Mouse (Mus musculus): Measurements from ENCODE around the gene Ly6g6c. TPM values are rescaled to one million over a fixed set of nuclear protein-coding genes. Genes with fewer than 3 reads are reported as not detected.

Gene Ly6g6c
- polyA plus RNA-seq, 1 experiment from 2014 or later = not detected

DNA sequence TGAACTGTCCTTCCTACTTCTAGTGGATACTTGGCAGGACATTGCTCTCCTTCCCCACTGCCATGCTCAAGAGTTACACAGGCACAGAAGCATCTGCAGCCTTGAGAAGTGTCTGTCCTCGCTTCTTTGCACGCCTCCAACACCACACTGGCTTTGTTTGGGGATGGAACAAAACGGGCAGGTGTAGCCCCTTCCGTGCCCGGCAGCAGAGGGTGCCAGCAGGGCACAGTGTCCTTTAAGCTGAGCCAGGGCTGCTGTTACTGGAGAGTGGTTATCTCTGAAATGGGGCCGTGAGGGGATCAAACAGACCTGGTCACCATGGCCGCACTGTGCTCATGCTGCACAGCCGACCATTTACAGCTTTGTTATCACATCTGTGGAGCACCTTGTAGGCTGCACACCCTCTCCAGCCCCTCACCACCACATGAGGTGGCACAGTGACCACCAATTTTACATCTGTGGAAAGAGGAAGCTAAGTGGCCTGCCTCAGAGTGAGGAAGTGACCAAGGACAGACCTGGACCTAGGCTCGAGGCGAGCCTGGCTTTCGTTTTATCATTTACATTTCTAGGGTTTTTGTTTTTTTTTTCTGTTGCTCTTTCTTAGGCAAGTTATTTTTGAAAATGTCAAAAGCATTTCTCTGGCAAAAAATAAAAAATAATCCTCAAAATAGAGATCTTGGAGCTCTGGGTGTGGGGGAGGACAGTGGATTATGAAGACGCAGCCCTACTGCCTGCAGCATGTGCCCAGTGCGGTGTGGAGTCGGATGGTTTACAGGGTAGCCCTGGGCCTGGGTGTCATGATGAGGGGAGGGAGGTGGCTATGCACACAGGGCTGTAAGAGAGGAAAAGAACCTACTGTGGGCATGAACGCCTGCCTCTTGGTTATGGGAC, 29.5 kb downstream of the Ly6g6c start:
- Histone ChIP-seq H3K27ac (replicated peaks; ENCODE audit: low read depth, low read length) (no peak overlapping the region), H3K9ac (replicated peaks; ENCODE audit: low read length) (no peak overlapping the region), H3K36me3 (ENCODE audit: control insufficient read depth, insufficient read depth, low read length) (peaks cover 78% of the 10 kb centered on the region), H3K9me3 (ENCODE audit: control insufficient read depth, low read length) (no peaks in the 10 kb centered on the region), H3K4me2 (ENCODE audit: low read length) (no peak overlapping the region), H3K27me3 (ENCODE audit: control insufficient read depth, insufficient read depth, low read length) (no peaks in the 10 kb centered on the region), H3K4me3 (replicated peaks; ENCODE audit: low read depth, low read length) (no peak overlapping the region), H3K4me1 (ENCODE audit: control insufficient read depth, insufficient read depth, low read length) (peaks cover 11% of the 10 kb centered on the region)
- ATAC-seq (ENCODE audit: low FRiP score, low TSS enrichment) = no peak
- no peak for DNase-seq
- WGBS = 93% methylated on average over 15 of the region's 15 CpGs

- H3K27me3 ChIP-seq (ENCODE audit: control insufficient read depth, insufficient read depth, low read length) = no peaks in the 10 kb centered on the region
- H3K9ac ChIP-seq (replicated peaks; ENCODE audit: low read length) = no peak overlapping the region
- H3K4me3 ChIP-seq (replicated peaks; ENCODE audit: low read depth, low read length) = no peak overlapping the region
- no peaks in the 10 kb centered on the region for H3K9me3 ChIP-seq (ENCODE audit: control insufficient read depth, low read length)
- peaks cover 94% of the 10 kb centered on the region for H3K36me3 ChIP-seq (ENCODE audit: control insufficient read depth, insufficient read depth, low read length)
- DNase-seq (no peak), ATAC-seq (ENCODE audit: low FRiP score, low TSS enrichment) (no peak)
- no peak overlapping the region for H3K4me2 ChIP-seq (ENCODE audit: low read length)
- H3K4me1 ChIP-seq (ENCODE audit: control insufficient read depth, insufficient read depth, low read length) = no peaks in the 10 kb centered on the region
- no peak overlapping the region for H3K27ac ChIP-seq (replicated peaks; ENCODE audit: low read depth, low read length)
- WGBS = 83% methylated on average over 12 of the region's 12 CpGs
Observed at GRCm38 (mm10) chr17:35096597-35096996, 31.4 kb downstream of the Ly6g6c start.

- no peak overlapping the region for H3K4me2 ChIP-seq (ENCODE audit: low read length)
- no peak overlapping the region for H3K27ac ChIP-seq (replicated peaks; ENCODE audit: low read depth, low read length)
- H3K27me3 ChIP-seq (ENCODE audit: control insufficient read depth, insufficient read depth, low read length) = no peaks in the 10 kb centered on the region
- ATAC-seq (ENCODE audit: low FRiP score, low TSS enrichment) (no peak), DNase-seq (no peak)
- H3K4me3 ChIP-seq (replicated peaks; ENCODE audit: low read depth, low read length) = no peak overlapping the region
- H3K9ac ChIP-seq (replicated peaks; ENCODE audit: low read length) = no peak overlapping the region
- peaks cover 95% of the 10 kb centered on the region for H3K36me3 ChIP-seq (ENCODE audit: control insufficient read depth, insufficient read depth, low read length)
- H3K9me3 ChIP-seq (ENCODE audit: control insufficient read depth, low read length) = no peaks in the 10 kb centered on the region
- H3K4me1 ChIP-seq (ENCODE audit: control insufficient read depth, insufficient read depth, low read length) = no peaks in the 10 kb centered on the region
- WGBS = 66% methylated on average over 12 of the region's 12 CpGs
Observed at GRCm38 (mm10) chr17:35097164-35097655, 32.0 kb downstream of the Ly6g6c start.

- Histone ChIP-seq H3K4me1 (ENCODE audit: control insufficient read depth, insufficient read depth, low read length) (no peaks in the 10 kb centered on the region), H3K9me3 (ENCODE audit: control insufficient read depth, low read length) (no peaks in the 10 kb centered on the region), H3K9ac (replicated peaks; ENCODE audit: low read length) (no peak overlapping the region), H3K4me2 (ENCODE audit: low read length) (no peak overlapping the region), H3K27me3 (ENCODE audit: control insufficient read depth, insufficient read depth, low read length) (no peaks in the 10 kb centered on the region), H3K36me3 (ENCODE audit: control insufficient read depth, insufficient read depth, low read length) (peaks cover 93% of the 10 kb centered on the region), H3K27ac (replicated peaks; ENCODE audit: low read depth, low read length) (no peak overlapping the region), H3K4me3 (replicated peaks; ENCODE audit: low read depth, low read length) (no peak overlapping the region)
- ATAC-seq (ENCODE audit: low FRiP score, low TSS enrichment) (no peak), DNase-seq (no peak)
- 67% methylated on average over 10 of the region's 10 CpGs for WGBS
Observed at GRCm38 (mm10) chr17:35100196-35100765, 35.1 kb downstream of the Ly6g6c start.

GRCm38 (mm10) chr17:35101161-35101560, 36.0 kb downstream of the Ly6g6c start:
- DNase-seq (no peak), ATAC-seq (ENCODE audit: low FRiP score, low TSS enrichment) (no peak)
- H3K36me3 ChIP-seq (ENCODE audit: control insufficient read depth, insufficient read depth, low read length) = peaks cover 85% of the 10 kb centered on the region
- H3K4me1 ChIP-seq (ENCODE audit: control insufficient read depth, insufficient read depth, low read length) = 0 out of 2 replicates have a peak, but pooled peaks cover 3% of the 10 kb centered on the region
- H3K4me3 ChIP-seq (replicated peaks; ENCODE audit: low read depth, low read length) = no peak overlapping the region
- no peaks in the 10 kb centered on the region for H3K27me3 ChIP-seq (ENCODE audit: control insufficient read depth, insufficient read depth, low read length)
- H3K9ac ChIP-seq (replicated peaks; ENCODE audit: low read length) = no peak overlapping the region
- H3K4me2 ChIP-seq (ENCODE audit: low read length) = no peak overlapping the region
- WGBS = 89% methylated on average over 11 of the region's 11 CpGs
- H3K27ac ChIP-seq (replicated peaks; ENCODE audit: low read depth, low read length) = no peak overlapping the region
- H3K9me3 ChIP-seq (ENCODE audit: control insufficient read depth, low read length) = no peaks in the 10 kb centered on the region

GRCm38 (mm10) chr17:35102299-35102698, 37.1 kb downstream of the Ly6g6c start:
- Histone ChIP-seq H3K4me1 (ENCODE audit: control insufficient read depth, insufficient read depth, low read length) (0 out of 2 replicates have a peak, but pooled peaks cover 3% of the 10 kb centered on the region), H3K4me3 (replicated peaks; ENCODE audit: low read depth, low read length) (no peak overlapping the region), H3K4me2 (ENCODE audit: low read length) (no peak overlapping the region), H3K27me3 (ENCODE audit: control insufficient read depth, insufficient read depth, low read length) (no peaks in the 10 kb centered on the region), H3K36me3 (ENCODE audit: control insufficient read depth, insufficient read depth, low read length) (peaks cover 74% of the 10 kb centered on the region), H3K9me3 (ENCODE audit: control insufficient read depth, low read length) (no peaks in the 10 kb centered on the region), H3K9ac (replicated peaks; ENCODE audit: low read length) (no peak overlapping the region), H3K27ac (replicated peaks; ENCODE audit: low read depth, low read length) (no peak overlapping the region)
- DNase-seq = no peak
- ATAC-seq (ENCODE audit: low FRiP score, low TSS enrichment) = no peak
- WGBS = 79% methylated on average over 8 of the region's 8 CpGs

DNA sequence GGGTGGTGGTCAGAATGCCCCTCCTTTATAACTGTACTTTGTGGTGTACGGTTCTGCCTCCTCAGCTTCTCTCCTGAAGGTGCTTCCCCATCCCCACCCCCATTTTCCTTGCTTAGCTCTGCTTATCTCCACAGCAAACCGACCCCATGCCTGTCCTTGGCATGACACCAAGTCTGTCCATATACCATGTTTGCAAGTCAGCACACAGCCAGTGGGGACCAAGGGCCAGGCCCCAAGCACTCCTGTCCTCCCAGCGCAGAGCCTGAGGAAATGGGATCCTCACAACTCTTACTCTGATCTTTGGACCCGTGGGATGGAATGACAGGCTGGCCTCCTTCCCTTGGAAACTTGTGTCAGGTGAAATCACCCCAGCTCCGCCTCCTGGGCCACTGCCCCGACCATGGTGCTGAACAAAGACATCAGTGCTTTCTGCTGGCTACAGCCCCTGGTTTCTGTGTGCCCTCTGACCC, 38.1 kb downstream of the Ly6g6c start:
- Histone ChIP-seq H3K9ac (replicated peaks; ENCODE audit: low read length) (no peak overlapping the region), H3K4me3 (replicated peaks; ENCODE audit: low read depth, low read length) (no peak overlapping the region), H3K36me3 (ENCODE audit: control insufficient read depth, insufficient read depth, low read length) (peaks cover 67% of the 10 kb centered on the region), H3K4me1 (ENCODE audit: control insufficient read depth, insufficient read depth, low read length) (0 out of 2 replicates have a peak, but pooled peaks cover 3% of the 10 kb centered on the region), H3K4me2 (ENCODE audit: low read length) (no peak overlapping the region), H3K27me3 (ENCODE audit: control insufficient read depth, insufficient read depth, low read length) (no peaks in the 10 kb centered on the region), H3K27ac (replicated peaks; ENCODE audit: low read depth, low read length) (no peak overlapping the region), H3K9me3 (ENCODE audit: control insufficient read depth, low read length) (no peaks in the 10 kb centered on the region)
- DNase-seq = no peak
- ATAC-seq (ENCODE audit: low FRiP score, low TSS enrichment) = no peak
- 70% methylated on average over 6 of the region's 6 CpGs for WGBS

DNA sequence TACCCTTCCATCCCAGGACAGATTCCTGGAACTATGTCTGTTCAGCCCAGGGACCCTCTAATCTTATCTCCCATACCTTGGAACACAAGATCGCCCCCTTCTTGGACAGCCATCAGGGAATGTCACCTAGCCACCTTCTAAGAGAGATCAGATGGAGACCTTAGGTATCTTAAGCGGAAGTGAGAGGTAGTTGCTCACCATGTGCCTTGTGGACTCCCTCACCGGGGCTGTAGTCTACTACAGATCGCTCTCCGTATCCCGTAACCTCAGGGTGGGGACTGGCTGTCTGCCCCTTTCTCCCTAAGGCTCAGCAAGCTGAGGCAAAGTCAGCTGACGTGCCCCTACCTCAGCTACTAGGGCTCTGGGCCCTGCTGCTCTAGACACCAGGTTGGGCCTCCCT, 38.9 kb downstream of the Ly6g6c start:
- no peaks in the 10 kb centered on the region for H3K9me3 ChIP-seq (ENCODE audit: control insufficient read depth, low read length)
- no peak overlapping the region for H3K4me2 ChIP-seq (ENCODE audit: low read length)
- 93% methylated on average over 7 of the region's 7 CpGs for WGBS
- H3K4me1 ChIP-seq (ENCODE audit: control insufficient read depth, insufficient read depth, low read length) = 0 out of 2 replicates have a peak, but pooled peaks cover 3% of the 10 kb centered on the region
- H3K4me3 ChIP-seq (replicated peaks; ENCODE audit: low read depth, low read length) = no peak overlapping the region
- ATAC-seq (ENCODE audit: low FRiP score, low TSS enrichment) (no peak), DNase-seq (no peak)
- H3K27ac ChIP-seq (replicated peaks; ENCODE audit: low read depth, low read length) = no peak overlapping the region
- no peak overlapping the region for H3K9ac ChIP-seq (replicated peaks; ENCODE audit: low read length)
- H3K36me3 ChIP-seq (ENCODE audit: control insufficient read depth, insufficient read depth, low read length) = peaks cover 59% of the 10 kb centered on the region
- no peaks in the 10 kb centered on the region for H3K27me3 ChIP-seq (ENCODE audit: control insufficient read depth, insufficient read depth, low read length)
